Mouse (Mus musculus) ES-CJ7 (cell line): ENCODE results near the gene Fam81b.
A peak's percentile ranks its signal among the peaks of the same experiment; 100 is the strongest.
"Not testable (repeated sequence)": the region's sequence is repeated elsewhere in the genome, so short reads cannot be mapped to it uniquely, and the experiment has no call there.

Experiments used
- DNase-seq: peaks from one replicate; pipeline ENCODE4 v3.0.0; 2011; ENCODE audit warnings: low read depth, low spot score

The Fam81b gene

DNA sequence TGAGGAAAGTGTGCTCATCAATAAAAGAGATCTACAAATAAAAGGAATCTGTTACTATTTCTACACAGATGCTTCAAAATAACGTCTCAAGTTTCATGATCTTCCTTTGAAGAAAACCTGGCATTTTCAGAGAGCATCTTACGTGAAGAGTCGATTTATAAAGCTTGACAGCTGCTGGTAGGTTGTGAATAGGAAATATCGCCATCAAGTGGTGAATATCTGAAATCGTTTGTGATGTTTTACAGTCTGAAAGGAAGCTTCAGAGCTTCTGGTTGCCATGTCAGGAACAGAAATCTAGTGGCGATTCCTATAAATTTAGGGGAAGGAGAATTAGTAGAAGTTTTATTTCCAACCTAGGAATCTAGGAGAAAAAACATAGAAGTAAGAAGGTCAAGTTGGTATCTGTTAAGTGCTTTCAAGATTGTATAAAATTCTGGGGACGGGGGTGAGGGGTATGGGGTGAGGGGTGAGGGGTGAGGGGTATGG, at the start of gene Fam81b:
Gene Fam81b, minus strand, starts transcription at position 436 of the 486 bp plus-strand sequence.
- DNase-seq: peak; percentile 53

DNA sequence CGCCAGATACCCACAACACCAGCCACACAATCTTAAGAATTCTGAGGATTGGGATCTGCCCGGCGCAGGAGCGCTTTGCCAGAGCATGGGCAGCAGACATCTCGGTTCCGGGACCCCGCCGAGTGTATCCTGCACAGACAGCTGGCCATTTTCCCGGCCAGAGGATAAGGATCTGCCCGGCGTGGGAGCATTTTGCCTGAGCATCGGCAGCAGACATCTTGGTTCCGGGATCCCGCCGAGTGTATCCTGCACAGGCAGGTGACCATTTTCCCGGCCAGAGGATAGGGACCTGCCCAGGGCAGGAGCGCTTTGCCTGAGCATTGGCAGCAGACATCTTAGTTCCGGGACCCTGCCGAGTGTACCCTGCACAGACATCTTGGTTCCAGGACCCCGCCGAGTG, 41.1 kb upstream of the Fam81b start:
- not testable (repeated sequence) for DNase-seq

DNA sequence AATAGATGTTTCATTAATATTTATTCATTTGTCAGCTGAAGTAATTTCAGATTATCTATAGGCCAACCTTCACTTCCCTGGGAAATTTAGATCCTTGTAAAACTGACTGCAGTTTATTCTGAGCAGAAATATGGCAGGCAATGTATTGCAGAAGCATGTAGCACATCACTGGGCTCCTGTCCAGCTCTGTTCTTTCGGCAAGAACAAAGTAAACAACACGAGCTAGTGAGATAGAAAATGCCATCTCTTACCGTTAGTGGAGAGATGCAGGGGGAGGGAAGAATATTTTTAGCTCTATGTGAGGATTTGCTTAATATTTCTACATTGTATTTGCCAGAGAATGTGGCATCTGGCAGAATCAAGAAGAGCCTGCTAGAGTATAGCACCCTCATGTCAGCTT, 13.8 kb upstream of the Fam81b start:
- no peak for DNase-seq

DNA sequence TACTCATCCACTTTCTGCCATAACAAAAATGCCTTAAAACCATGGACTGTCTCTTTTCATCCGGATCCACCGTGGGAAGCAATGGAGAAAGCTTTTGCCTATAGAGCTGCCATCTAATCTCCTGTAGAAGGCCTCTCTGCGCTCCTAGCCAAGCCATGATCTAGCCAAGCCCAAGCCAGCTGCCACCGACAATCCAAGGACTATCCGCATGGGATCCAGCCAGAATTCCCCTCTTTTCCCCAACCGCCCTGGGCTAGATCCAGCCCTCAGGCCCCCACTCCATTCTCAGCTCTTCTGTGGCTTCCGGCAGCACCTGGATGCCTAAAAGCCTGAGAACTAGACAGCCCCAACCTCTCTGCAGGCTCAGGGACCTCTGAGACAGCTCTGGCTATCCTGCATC, 6.7 kb upstream of the Fam81b start:
- no peak for DNase-seq

DNA sequence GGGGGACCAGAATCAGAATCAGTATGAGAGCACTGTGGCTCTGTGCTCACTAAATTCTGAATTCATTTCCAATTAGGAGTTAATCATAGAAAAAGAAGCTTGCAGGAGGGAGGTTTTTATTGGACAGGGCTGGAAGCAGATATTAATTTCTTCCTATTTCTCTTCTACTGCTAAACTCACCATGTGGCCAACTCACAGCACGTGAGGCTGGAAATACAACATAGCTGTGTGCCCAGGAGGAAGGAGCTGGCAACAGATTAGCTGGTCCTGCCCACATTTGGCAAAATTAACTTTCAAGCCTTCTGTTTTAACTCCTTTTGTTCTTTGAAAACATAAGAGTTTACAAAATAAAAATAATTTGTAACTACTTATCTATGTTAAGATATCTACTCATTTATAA, 3.9 kb upstream of the Fam81b start:
- DNase-seq: no peak

DNA sequence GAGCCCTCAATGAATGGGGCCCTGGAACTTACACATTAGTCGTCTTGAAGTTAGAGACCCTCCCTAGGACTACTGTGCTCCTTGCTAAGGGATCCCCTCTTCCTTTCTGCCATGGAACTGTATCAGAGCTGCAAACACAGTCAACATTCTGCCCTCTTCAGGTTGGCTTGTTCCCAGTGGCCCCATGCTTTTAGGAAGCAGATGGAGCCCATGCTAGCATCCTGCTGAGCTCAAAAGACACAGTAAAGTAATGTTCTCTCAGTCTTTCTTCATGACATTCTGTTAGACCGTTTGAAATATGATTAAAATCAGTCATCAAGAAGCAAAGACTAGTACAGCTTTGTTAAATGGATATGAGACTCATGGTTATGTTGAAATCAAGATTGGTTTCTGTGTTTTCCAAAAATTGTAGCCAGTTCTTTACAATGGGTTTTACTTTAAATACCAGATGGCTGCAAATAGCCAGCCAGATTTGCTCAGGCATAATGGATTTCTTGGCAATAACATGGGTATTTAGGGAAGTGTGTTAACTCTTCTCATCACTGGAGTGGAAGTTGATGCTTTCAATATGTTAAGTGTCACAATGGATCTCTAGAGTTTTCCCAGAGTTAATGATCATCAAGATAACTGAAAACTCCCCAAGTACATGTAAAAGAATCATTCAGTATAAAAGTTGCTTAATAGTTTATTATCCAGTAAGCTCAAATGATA, 938 bp upstream of the Fam81b start:
- no peak for DNase-seq

DNA sequence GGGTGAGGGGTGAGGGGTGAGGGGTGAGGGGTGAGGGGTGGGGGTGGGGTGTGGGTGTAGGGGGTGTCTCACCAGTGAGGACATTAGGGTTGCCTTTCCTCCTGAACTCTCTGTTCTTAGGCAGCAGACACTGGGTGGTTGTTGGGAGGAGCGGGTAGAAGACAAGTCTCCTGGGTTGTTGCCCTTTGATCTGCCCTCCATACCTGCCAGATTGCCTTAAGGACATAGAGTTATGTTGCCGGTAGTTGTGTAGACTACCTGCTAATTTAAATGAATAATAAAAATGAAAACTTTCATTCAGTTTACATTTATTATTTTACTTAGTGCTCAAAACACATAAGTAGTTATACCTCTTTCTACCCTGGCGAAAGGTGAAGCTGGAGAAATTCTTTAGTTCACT, 369 bp upstream of the Fam81b start:
- no peak for DNase-seq

DNA sequence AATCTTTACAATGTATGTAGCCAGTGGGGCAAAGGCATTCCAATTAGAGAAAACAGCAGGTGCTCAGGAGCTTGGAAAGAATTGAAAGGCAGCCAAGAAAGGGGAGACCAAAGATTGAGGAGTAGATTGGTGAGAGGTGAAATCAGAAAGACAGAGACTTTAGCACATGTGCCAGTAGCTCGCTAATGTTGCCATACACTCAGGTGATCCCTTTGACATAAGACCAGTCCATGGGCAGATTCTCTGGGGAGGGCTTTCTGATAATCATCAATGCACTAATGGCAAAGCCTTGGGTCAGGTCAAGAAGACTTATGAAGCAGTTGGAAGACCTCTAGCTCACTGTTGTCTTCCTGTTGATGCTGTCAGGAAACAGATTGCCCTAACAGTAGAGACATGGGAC, 671 bp downstream of the Fam81b start:
- no peak for DNase-seq

DNA sequence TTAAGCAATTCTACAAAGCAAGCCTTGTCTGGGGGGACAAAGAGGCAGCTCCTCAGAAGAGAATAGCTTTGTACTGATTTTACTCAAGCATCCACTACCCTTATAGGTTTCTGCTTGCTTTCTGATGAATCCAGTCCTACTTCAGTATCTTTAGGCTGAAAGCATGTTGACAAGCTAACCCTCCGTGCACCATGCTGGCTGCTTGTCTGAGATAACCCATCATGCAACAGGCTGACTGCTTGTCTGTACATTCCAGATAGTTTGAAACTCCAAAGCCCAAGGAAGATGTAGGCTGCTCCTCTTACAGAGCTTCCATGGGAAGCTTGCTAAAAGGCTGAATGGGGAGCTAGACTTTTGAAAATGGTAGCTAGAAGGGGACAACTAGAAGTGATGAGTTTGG, 1.7 kb downstream of the Fam81b start:
- no peak for DNase-seq

DNA sequence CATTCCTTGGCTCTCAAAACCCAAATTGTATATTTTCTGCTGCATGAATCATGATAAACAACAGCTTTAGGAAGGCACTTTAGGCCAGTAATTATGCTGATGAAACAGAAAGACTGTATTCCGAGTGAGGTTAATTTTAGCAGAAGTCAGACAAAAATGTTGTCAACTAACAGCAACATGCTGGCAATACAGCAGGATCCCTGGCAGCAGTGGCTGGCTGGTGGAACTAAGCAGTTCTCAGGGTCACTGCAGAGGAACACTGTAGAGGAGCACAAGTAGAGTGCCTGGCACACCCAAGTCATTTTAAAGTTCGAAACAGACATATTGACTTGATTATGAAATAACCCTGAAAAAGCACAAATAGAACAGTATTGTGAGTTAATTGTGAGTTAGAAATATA, 2.8 kb downstream of the Fam81b start:
- no peak for DNase-seq

DNA sequence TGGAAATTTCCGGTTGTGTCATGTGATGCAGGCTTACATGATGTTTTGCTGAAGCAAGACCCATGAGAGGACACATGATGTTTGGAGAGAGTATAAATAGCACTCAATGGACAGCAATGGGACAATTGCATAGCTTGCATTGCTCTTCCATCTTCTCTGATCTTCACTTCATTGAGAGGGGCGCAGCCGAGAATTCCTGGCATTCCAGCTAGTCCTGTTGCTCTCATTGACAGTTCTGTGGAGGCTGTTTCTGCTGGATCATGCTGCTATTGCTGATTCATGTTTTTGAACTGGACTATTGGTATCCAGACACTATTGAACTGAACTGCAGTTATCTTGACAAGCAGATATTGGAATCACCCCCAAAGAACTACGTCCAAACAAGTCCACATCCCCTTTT, 12.8 kb downstream of the Fam81b start:
- peak; percentile 6 for DNase-seq

DNA sequence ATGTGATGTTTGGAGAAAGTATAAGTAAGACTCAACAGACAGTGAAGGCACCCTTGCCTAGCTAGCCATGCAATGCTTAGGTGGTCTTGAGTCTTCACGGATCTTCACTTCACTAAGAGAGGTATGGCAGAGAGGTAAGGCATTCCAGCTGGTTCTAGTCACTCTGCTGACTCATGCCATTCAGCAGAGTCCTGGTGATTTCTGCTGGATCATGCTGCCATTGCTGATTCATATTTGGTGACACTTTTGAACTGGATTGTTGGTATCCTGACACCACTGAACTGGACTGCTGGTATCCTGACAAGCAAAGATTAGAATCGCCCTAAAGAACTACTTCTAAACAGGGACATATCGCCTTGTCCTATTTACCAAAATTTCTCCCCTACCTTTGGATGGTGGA, 20.3 kb downstream of the Fam81b start:
- no peak for DNase-seq

DNA sequence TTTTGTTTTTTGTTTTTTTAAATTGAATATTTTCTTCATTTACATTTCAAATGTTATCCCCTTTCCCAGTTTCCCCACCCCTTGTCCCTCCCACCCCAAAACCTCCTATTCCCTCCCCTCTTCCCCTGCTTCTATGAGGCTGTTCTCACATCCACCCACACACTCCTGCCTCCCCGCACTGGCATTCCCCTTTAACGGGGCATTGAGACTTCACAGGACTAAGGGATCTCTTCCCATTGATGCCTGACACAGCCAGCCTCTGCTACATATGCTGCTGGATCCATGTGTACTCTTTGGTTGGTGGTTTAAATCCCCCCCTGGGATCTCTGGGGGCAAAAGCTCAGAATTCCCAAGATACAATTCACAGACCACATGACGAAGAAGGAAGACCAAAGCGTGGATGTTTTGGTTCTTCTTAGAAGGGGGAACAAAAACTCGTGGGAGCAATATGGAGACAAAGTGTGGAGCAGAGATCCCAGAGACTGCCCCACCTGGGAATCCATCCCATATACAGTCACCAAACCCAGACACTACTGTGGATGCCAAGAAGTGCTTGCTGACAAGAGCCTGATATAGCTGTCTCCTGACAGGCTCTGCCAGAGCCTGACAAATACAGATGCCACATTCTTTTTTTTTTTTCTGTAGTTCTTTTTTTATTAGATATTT, 40.4 kb downstream of the Fam81b start:
- no peak for DNase-seq

DNA sequence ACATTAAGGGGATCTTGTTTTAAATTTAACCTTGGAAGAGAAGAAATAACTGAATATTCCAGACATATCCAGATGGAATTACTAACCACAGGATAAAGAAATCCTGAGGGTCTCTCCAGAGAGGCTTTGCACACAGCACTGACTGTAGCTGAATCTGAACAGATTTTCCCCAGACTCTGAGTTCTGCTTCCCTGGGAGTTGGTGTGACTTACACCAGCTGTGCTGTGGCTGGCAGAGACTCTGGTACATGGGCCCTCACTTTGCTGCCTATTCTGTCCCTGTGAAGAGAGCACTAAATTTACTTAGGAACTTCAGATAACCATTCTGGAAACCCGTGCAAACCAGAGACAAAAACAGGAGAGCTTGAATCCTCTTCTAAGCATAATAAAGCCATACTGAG, 46.1 kb downstream of the Fam81b start:
- DNase-seq: no peak

DNA sequence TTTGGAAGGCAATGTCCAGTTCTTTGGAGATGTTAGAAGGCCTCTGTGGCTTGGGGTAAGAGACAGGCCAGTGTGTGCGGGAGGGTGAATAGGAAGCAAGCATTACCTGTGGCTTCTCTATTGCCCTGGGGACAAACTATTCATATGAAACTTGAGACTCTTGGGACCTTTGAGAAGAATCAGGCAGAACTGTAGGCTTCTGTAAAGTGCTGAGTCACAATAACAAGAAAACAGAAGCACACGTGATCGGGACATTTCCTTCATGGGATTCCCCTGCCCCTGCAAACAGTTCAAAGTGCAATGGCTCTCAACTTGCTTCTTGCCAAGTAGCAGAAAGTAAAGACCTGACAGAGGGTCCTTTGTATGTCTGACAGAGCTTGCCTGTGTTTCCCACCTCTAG, 48.5 kb downstream of the Fam81b start:
- no peak for DNase-seq

DNA sequence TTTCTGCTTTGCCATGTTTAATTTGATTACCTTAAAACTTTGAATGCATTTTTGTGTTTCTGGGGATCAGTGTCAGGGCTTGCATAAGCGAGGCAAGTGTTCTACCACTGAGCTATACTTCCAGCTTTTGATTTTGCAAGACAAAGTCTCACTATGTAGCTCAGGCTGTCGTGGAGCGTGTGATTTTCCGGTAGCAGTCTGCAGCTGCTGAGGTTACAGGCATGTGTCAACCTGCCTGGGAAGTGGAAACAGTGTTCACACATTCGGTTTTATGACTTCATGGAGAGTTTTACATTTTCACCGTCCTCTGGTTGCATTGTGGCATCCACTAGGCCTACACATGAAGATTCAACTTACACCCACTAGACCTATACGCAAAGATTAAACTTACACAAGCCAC, 54.8 kb downstream of the Fam81b start:
- DNase-seq: no peak

DNA sequence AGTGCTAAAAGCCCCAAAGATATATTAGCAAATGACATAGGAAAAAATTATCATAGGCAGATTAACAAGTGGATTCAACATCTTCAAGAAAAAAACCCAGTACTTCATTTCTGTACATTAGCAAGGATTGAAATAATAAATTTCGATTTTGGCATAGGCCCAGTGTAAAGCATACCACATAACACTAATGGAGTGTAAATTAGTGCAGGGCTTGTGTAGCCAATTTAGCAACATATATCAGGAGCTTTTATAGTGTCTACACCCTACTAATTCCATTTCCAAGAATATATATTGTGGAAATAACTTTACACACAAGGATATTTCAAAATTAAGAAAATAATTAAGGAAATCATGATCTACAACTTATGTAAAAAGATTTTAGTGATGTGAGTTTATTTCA, 55.8 kb downstream of the Fam81b start:
- no peak for DNase-seq

DNA sequence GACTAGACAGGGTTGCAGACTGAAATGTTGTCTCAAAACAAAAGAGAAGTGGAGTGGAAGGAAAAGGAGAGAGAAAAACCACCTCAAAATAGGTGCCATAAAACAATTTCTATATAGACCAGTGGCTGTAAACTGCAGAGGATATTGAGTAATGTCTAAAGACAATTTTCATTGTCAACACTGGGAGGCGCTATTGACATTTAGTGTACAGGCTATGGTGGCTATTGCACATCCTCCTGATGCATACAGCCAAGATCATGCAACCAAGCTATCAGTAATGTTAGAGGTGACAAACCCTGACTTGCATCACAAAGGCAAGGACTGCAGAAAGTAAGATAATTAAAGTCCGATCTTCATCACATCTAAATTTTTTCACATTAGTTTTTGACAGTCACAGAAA, 89.5 kb downstream of the Fam81b start:
- peak; percentile 47 for DNase-seq

DNA sequence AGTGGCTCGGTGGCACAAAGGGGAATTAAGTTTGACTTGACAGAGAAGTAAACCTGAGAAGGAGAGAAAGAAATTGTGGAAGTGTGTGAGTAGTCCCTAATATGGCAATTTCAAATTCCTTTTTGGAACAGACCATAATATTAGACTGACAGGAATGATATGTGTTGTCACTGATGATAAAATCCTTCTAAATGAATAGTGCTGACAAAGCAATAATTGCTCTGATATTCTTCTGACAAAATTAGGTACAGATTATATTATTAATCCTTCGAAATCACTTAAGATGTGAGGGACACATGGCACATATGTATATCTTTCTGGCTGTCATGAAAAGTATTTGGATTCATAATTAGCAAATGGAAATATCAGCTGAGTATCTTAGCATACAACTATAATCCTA, 89.9 kb downstream of the Fam81b start:
- DNase-seq: no peak

DNA sequence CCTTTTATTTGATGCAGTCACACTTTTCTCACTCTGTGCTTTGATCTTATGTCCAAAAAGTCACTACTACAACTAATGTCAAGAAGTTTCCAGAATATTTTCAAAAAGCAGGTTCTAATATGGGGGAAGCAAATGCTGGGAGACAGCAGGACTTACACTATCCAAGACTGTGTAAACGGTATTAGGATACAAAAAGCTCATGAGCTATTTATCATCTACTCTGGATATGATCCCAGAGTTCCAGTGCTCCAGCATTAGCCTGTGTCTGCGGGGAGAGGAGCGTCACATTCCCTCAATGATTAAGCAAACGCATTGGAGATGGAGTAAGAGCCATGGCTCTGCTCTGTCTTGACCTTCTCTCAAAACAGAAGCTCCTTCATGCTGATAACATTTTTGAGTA, 104.9 kb downstream of the Fam81b start:
- DNase-seq: no peak

DNA sequence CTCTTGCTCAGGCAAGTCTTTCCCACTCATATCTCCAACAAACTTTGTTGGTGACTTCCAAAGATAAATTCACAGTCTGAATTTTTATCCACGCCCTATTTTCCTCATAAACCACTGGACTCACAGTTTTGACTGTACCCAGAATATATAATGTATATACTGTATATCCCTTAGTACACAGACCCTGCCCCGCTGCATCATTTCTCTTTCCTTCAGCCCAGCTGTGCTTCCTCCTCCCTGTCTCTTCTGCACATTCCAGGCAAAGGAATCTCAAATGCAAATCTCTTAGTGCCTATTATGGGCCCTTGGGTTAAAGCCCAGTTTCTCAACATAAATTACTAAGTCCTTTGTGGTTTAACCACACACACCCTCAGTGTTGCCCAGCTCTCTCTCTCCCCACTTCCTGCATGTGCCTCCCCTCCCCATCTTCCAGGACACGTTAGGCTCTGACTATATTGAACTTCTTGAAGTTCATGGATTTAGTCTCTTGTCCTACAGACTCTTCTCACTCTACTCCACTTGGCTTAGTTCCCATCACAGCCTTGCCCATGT, 107.5 kb downstream of the Fam81b start:
- no peak for DNase-seq

DNA sequence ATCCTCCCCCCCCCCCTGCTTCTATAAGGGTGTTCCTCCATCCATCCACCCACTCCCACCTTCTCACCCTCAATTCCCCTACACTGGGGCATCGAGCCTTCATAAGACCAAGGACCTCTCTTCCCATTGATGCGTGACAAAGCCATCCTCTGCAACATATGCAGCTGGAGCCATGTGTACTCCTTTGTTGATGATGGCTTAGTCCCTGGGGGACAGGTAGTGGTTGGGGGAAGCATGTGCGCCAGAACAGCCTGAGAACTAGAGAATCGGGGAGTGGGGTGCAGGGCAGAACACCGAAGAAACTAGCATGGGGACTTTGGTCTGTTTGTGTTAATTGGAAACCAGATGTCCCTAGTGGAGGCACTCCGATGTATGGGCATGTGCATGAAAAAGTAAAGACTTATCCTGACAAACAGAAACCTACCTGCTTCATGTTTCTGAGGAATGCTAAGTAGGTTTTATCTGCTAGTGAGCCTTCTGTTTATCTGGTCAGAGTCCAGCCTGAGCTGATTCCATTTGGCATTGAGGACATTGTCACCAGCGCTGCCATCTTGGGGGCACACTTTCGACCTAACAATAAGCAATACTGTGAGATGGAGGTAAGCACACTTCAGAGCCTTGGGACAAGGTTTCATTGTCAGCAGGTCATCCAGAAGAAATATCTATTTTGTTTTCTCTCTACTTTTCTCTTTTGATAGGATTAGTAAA, 109.3 kb downstream of the Fam81b start:
- peak; percentile 25 for DNase-seq

DNA sequence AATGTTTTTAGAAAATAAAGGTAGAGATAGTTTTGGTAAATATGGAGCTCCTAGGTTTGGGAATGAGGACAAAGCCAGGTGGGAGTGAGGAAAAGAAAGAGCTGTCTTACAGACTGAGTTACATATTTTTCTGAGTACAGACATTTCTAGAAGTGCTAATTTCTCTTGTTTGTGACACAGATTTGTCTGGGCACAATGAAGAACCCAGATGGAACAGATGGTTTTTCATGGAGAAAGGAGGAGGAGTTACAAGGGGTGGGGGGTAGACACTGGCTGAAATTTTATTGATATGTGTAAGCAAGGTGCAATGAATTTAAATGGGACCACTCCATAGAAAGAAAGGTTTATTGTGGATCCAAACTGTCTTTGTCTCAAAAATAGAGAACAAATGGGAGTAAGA, 109.9 kb downstream of the Fam81b start:
- DNase-seq: peak; percentile 20
